Mouse (Mus musculus): ENCODE results near the gene Prrc2a.

The Prrc2a gene

GRCm38 (mm10) chr17:35164568-35165450, at the start of gene Prrc2a:
Gene Prrc2a (minus strand): TSS chr17:35164897.
- DNase-seq: peak; percentile 99

- DNase-seq: no peak
Observed at GRCm38 (mm10) chr17:35213071-35213470, 48.4 kb upstream of the Prrc2a start.

- no peak for DNase-seq
Observed at GRCm38 (mm10) chr17:35210593-35210992, 45.9 kb upstream of the Prrc2a start.

GRCm38 (mm10) chr17:35209785-35210535, 45.3 kb upstream of the Prrc2a start:
- no peak for DNase-seq

GRCm38 (mm10) chr17:35205380-35205769, 40.7 kb upstream of the Prrc2a start:
- DNase-seq: no peak

GRCm38 (mm10) chr17:35204494-35205379, 40.0 kb upstream of the Prrc2a start, which contains the start of gene Lta:
Gene Lta (minus strand): TSS chr17:35205351.
- no peak for DNase-seq

GRCm38 (mm10) chr17:35202442-35202841, 37.7 kb upstream of the Prrc2a start:
- no peak for DNase-seq

- DNase-seq: peak; percentile 68
Observed at GRCm38 (mm10) chr17:35201787-35202186, 37.1 kb upstream of the Prrc2a start, which contains the start of gene Tnf. Gene Tnf (minus strand): TSS chr17:35202007.

- DNase-seq: no peak
Observed at GRCm38 (mm10) chr17:35201128-35201527, 36.4 kb upstream of the Prrc2a start.

GRCm38 (mm10) chr17:35200398-35200797, 35.7 kb upstream of the Prrc2a start:
- no peak for DNase-seq

GRCm38 (mm10) chr17:35198946-35199345, 34.2 kb upstream of the Prrc2a start:
- DNase-seq: no peak

GRCm38 (mm10) chr17:35198029-35198428, 33.3 kb upstream of the Prrc2a start:
- no peak for DNase-seq

GRCm38 (mm10) chr17:35197126-35197525, 32.4 kb upstream of the Prrc2a start:
- no peak for DNase-seq

GRCm38 (mm10) chr17:35196321-35196641, 31.6 kb upstream of the Prrc2a start:
- DNase-seq: no peak

GRCm38 (mm10) chr17:35195631-35196320, 31.1 kb upstream of the Prrc2a start:
- DNase-seq: peak; percentile 91

- no peak for DNase-seq
Observed at GRCm38 (mm10) chr17:35194844-35195630, 30.3 kb upstream of the Prrc2a start.

- no peak for DNase-seq
Observed at GRCm38 (mm10) chr17:35193881-35194843, 29.5 kb upstream of the Prrc2a start, which contains the start of gene Ltb. Gene Ltb (plus strand): TSS chr17:35194439.

- no peak for DNase-seq
Observed at GRCm38 (mm10) chr17:35192924-35193323, 28.2 kb upstream of the Prrc2a start.

- DNase-seq: no peak
Observed at GRCm38 (mm10) chr17:35191723-35192122, 27.0 kb upstream of the Prrc2a start.

- no peak for DNase-seq
Observed at GRCm38 (mm10) chr17:35190096-35190495, 25.4 kb upstream of the Prrc2a start.
